Mouse (Mus musculus) c-Kit-negative CD71-positive TER-119-positive erythroid progenitor cells, embryonic 14.5 days (primary cell): Measurements from ENCODE around the gene Rhbdd1.
A peak's percentile ranks its signal among the peaks of the same experiment; 100 is the strongest.

Experiments used
- DNase-seq: peaks from one replicate; pipeline ENCODE4 v3.0.0-alpha.2; 2013; ENCODE audit warnings: low read depth, low spot score

Gene Rhbdd1

DNA sequence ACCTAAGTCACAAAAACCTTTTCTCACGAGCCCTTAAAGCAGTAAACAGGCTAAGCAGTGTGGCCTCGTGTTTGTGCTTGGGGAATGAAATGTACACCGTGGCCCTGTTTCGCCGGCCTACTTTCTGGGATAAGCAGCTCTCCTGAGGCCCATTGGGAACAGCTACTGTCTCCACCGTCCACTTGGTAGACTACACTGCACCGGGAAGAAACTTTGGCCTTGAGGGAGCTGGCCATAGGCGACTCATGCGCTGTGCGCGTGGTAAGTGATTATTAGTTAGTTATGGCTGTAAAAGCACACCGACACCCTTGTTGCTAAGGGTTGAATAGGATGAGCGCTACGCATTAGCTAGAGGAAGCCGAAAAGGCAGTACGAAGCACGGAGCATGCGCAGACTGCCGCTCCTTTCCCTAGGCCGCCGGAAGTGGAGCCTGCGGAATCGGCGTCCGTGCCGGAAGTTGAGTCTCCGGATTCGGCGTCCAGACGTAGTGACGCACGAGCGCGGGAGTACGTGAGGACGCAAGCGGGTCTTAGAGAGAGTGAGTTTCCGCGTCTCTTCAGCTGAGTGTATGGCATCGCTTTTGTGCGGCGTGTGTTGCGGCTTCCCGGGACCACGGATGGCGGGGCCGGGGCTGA is at the start of gene Rhbdd1:
Gene Rhbdd1, plus strand, starts transcription at position 342 of the 635 bp plus-strand sequence.
- DNase-seq, result peak; percentile 95

DNA sequence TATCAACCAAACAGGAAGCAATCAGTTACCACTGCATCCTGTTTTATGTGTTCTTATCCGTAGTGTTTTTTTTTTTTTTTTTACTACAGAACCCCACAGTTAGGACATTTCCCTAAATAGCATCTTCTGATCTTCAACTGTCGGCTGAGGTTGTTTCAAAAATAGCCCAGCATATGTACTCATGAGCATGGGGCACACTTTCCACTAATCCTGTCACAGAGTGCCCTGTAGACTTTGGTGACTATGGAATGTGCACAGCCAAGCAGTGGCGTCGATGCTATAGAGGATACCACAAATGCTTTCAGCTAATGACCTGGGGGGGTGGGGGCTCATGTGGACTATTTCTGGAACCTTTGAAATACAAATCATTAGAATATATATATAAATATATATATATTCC is 48.7 kb upstream of the Rhbdd1 start:
- DNase-seq, result no peak

DNA sequence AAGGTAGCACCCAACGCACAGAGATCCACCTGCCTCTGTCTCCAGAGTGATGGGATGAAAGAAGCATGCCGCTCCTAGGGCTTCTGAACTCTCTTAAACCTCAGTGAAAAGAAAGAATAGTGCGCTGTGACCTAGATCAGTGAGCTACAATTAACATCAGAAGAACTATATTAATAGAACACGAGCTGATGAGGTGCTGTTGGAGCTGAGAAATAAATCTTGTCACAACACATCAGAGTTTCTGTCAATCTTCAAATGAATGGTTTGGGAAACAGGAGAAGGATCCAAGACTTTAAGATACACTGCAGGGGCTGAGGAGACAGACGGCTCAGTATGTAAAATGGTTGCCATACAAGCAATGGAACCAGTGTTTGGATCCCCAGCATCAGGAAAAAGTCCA is 44.0 kb upstream of the Rhbdd1 start:
- DNase-seq, result no peak

DNA sequence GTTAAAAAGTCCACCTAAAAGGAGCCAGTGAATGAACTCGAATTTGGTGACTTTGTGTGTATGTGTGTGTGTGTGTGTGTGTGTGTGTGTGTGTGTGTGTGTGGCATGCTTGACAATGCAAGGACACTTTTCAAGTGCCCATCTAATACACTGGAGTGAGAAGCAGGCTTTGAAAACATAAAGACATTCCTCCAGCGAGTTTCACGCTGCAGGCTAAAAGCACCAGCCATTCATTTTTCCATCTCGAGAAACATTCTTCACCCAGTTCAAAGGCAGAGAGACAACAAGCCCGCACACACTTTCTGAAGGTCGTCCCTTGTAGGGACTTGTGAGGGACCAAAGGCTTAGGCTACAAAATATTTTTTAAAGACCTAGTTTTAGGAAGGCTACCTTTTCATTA is 42.7 kb upstream of the Rhbdd1 start:
- DNase-seq, result no peak

DNA sequence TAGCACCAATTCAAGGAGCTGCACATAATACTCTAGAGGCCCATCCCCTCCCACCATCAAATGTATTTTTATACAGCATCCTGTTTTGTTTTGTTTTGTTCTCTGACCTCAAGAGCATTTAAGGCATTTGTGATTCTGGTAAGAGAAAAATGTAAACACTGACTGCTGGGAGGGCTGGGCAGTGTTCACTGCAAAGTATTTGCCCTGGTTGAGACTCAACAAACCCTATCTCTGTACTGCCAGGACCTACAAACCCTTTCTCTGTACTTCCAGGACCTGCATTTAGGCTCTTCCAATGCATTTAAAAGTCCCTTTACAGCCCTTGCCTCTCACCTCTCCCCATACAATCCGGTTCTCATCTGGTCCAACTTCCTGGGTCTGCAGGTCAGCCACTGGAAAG is 41.9 kb upstream of the Rhbdd1 start:
- no peak for DNase-seq

DNA sequence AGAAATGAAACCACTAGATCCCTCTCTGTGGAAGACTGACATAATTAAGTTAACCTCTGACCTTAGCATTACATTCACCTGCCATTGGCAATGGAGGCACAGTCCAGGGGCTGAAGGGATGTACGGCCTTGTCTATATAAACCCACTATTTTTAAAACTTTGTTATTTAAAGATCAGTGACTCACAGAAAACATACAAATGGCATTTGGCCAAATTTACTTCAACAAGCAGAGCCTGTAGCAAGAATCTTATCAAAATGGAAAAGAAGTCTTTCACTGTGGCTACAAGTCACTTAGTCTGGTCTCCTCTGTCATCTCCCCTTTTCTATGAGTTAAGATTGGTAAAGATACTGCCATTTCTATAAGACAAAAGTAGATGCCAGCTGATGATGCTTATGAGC is 36.5 kb upstream of the Rhbdd1 start:
- DNase-seq, result no peak

DNA sequence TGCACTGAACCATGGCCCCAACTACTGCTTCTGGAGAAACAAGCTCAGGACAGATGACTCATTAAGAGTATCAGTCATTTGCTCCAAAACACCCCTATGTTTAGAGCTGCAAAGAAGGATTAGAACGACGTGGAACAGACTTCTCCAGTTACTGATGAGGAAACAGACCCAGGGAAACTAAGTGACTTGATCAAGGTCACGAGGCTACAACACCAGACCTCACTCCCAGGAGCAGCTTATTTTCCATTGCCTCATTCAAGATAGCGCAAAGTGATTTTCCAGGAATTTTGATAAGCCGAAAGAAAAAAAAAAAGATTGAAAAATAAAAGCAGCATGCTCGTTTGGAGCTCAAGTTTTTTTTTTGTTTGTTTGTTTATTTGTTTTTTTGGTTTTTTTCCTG is 34.4 kb upstream of the Rhbdd1 start:
- no peak for DNase-seq

DNA sequence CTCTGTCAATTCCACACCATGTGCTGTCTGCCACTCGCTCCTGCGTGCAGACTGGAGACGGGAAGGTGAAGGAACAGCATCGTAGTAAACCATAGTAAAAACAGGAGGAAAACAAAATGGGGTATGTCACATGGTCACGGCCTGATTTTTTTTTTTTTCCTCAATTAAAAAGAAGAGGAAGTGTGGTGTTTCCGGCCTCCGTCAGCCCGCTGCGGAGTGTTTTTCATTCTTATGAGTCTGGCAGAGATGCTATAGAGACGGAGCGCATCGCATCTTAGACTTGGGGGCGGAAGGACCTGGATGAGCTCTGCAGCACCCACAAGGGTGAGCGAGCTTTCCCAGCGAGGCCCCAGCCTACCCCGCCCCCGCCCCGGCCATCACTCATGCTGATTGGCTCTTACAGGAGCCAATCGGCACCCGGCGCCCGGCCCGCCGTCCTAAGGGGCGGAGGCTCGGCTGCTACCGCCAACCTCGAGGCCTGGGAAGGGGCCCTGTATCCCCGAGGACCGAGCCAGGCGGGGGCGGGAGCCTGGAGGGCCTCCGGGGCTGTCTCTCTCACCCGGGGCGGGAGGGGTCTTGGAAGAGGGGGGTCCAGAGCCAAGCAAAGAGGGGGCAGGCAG is 33.1 kb upstream of the Rhbdd1 start:
- peak; percentile 52 for DNase-seq

DNA sequence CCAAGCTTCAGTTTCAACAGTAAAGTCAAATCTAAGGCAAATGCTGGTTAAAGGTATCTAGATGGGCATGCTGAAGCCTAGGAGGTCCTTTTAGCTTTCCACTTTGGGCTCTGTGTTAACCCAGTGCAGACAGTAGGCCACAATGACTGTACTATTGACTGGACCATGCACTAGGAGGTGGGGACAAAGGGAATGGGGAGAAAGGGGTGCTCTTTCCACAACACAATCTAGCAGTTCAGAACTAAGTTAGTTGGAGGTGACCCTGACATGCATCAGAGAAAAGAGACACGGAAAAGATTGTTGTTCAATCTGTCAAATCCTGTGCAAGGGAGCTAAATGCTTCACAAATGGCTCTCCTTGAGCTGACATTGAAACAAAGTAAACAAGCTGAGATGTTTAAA is 32.4 kb upstream of the Rhbdd1 start:
- DNase-seq, result no peak

DNA sequence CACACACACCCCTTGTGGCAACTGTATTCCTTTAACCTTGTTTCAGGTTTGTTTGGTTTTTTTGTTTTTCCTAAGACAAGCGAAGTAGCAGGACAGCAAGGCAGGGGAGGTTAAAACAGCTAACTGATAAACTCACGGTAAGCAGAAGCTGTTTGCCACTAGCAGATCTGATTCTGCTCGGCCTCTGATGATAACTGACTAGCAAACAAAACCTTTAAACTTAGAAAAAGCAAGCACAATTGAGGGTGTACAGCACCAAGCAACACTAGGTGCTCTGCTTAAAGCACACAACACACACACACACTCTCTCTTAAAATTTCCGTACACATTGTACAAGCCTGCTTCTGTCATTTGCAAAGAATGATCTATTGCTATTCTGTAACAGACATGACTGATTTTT is 31.8 kb upstream of the Rhbdd1 start:
- no peak for DNase-seq

DNA sequence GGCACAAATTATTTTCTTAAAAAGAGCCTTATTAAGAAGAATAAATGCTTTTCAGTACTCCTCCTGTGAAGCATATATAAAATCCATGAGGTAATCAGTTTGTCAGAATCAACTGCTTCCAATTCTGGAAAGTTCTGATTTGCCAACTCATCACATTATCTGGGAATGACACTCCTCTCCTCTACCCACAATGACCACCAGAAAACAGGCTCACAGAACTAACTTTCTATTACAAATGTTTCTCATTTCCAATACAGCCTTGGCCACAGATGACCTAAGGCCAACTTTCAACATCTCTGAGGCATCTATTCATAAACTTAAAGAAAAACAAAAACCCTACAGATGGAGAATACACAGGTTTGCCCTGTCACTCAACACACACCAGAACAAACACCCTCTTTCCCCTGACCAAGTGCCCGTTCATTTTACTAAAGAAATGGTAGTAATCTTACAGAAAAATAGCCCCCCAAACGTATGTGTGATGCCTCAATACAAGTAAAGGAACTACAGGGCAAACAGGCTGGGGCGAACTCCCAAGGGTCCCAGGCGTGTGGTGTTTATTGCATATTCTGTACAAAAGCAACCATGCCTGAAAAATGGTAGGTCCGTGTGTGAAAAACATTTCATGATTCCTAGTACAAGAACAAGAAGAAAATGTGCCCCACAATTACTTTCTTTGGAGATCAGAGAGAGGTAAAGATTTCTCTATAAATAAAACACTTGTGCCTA is 30.6 kb upstream of the Rhbdd1 start:
- DNase-seq, result no peak

DNA sequence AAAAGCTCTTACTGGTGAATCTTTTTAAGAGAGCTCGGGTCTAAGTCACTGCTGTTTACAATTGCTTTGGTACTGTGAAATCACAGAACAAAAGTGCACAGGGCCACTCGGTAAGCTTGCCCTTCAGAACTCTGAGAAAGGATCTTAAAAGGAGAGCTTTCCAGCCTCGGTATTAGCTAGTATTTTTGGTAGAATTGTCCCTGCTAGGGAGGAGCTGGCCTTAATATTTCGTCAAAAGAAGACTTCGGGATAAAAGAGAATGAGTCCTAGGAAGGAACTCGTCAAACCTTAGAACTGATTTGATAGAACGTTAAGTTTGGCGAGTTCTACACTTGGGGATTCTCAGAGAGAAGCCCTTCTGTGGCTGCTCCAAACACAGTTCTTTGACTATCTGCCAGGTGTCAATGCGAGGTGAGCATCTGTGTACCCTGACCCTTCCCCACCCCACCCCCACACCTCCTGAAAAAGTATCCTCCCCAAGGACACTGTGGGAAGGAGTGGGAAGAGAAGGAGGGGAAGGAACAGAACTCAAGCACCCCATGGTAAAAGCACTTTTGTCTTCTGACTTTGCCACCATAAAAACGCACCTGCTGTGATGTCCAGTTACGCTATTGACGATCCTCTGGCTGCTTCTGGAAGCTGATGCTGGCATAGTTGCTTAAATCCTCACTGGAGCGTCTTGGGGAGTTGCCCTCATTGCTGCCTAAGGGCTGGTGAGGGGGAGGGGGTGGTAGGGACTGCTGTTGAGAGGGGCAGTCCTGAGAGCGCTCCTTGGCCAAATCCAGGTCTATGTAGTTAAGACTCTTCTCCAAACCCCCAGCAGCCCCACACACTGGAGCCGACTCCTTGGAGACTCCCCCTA is 29.8 kb upstream of the Rhbdd1 start:
- no peak for DNase-seq

DNA sequence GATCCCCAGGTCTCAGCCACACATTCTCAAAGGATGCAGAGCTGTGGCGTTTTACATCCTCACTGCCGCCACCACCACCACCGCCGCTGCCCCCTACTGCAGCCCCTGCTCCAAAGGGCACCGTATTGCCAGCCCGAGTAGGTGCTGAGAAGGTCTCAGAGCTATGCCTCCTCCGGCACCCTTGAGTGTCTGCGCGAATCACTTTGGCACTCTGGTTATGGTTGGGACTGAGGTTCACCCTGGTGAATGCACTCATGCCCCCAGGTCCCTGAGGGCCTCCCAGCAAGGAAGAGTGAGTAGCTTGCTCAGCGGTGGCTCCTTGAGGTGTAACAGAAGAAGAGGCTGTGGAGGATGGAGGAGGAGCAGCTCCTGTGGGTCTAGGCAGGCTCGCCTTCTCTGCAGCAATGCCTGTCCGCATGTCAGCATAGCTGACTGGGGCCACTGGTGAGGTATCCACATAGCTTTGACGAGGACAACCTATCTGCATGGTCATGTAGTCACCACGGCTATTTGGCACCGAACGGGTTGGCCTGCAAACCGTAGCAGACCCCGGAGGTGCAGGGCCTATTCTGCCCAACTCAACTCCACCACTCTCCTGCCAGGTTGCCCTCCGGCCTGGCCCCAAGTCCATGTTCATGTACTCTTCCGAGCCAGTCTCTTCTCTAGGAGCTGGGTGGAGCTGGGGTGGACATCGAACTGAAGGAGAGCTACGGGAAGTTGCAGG is 29.0 kb upstream of the Rhbdd1 start:
- no peak for DNase-seq

DNA sequence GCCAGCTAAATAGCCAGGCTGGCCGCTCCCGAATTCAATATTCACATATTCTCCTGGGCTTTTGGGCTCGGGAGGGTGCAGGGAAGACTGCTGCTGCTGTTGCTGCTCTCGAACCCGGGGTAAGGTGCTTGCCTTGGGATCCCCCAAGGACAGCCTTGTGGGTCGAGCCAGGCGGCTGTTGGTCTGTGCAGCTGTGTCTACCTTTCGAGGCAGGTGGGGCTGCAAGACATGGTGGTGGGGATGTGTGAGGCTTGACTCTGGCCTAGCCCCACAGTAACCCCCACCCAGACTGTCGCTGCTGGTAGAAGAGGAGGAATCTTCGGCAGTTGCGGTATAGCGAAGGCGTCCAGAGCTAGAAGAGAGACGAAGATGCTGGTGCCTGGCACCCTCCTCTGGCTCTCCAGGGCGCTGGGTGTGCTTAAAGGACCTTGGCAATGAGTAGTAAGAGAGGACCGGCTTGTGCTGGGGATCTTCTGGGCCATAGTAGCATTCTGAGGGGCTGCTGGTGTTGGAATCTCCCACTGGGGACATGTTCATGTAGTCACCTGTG is 28.4 kb upstream of the Rhbdd1 start:
- DNase-seq, result no peak

DNA sequence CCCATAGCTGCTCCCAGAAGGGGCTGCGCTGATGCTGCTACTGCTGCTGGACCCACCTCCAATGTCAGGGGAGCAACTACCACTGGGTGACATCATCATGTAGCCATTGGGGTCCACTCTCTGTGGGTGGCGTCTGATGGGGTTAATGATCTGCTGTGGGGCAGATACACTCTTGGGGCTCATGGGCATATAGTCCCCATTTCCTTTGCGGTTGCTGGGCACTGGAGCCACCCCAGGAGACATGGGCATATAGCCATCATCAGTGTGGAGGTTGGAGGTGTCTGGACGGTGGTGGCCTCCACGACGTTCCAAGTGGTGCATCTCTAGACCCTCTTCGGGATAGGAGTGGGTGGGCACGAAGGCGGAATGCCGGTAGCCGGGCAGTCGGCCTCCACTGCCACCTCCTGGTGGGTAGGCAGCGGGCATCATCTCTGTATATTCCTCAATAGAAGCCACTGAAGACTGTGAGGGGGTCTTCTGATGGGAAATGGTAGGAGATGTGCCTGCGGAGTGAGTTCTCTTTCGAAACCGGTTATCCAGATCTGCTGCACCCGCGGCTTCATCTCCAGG is 27.7 kb upstream of the Rhbdd1 start:
- DNase-seq, result no peak

DNA sequence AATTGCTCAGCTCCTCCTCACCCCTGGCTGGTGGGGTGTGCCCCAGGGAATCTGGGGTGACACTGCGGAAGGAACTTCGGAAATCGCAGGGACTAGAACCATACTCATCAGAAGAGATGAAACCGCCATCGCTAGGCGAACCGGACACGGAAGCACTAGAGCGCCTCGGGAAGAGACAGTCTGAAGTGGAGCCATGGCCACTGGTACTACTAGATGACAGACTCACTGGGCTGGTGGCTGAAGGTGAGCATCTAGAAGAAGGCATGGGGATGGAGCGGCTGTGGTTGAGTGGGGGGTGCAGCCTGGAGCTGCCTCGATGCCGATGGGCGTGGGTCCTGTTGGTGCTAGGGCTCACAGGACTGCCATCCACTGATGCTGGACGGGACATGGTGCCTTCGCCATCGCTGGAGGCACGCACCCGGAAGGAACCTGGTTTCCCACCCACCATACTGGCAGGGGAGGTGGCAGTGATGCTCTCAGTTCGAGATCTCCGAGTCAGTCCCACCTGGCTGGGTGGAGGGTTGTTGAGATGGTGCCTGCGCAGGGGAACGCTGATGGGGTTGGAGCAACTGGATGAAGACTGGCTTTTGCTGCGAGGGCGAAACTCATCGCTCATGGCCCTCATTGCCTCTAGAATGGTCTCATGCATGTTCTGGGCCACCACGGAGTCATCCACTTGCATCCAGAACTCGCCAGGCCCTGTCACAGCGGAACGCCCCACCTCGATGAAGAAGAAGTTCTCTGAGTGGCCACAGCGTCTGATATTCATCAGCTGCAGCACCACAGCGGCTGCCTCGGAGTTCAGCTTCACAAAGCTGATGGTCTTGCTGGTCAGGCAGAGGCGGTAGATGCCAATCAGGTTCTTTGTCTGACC is 26.9 kb upstream of the Rhbdd1 start:
- DNase-seq, result no peak

DNA sequence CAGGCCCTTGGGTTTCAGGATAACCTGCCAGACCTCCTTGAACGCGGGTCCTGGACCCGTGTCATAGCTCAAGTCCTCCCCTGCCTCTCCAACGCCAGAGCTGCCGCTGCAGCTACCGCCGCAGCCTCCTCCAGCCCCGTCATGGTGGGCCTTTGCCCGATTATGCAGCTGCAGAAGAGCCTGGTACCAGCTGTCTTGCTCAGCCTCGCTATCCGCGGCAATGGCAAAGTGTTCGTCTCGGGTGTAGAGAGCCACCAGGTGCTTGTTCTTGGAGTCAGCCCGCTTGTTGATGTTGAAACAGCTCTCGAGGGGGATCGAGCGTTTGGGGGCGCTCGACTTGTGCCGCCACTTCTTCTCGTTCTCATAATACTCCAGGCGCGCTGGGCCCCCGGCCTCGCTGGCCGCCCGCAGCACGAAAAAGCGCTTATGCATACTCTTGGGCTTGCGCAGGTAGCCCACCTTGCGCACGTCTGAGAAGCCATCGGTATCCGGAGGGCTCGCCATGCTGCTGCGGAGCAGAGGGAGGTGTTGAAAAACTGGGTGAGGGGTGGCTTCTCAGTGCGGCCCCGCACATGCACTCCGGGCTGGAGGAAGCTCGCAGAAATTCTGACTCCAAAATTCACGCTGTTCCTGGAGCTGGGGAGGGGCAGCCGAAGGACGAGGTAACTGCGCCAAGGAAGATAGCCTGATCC is 26.1 kb upstream of the Rhbdd1 start:
- DNase-seq, result no peak

DNA sequence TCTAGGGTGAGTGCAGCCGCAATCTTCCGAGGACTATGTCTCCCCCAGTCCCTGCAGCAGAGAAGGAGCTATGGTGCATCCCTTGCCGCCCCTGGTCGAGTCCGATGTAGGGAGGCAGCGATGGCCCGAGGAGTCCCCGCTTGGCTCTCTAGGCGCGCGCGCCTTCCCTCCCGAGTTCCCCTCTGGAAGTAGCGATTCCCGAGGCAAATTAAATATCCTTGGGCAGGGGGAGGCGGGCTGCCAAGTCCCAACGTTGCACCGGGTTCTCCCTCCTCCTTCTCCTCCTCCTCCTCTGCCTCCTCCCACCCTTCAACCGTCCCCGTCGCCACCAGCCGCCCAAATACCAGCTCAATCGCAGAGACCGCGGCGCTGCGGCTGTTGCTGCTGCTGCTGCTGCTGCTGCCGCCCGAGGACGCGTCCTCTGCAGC is 25.5 kb upstream of the Rhbdd1 start:
- no peak for DNase-seq

DNA sequence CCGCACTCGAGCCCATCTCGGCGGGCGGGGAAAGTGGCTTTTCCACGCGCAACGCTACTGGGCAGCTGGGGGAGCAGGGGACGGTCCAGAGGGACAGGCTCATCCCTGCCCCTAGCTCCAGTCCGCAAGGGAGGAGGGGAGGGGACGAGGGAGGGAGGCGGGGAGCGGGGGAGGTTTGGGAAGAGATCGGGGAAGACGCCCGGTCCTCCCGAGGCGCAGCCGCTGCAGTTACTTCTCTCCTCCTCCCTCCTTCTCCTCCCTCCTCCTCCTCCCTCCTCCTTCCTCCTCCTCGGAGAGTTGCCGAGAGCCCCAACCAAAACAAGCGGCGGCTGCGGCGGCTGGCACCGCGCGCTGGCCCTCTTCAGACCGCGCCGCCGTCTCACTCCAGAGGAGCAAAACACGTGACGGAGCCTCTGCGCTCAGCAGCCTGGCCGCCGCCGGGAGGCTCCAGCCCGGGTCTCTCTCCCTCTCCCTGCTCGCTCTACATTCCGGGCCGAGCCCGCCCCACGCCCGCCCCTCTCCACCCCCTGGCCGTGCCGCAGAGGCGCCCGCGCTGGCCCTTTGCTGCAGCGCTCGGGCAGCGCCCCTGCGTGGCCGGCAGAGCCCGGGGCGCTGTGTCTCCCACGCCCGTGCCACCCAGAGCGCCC is 25.0 kb upstream of the Rhbdd1 start, which contains the start of gene Irs1:
Gene Irs1, minus strand, starts transcription at position 266 of the 647 bp plus-strand sequence.
- DNase-seq, result no peak
